Mouse (Mus musculus) cortical plate, adult 2 months (tissue): ENCODE measurements around the gene A630095N17Rik. TPM values are rescaled to one million over a fixed set of nuclear protein-coding genes. Genes with fewer than 3 reads are reported as not detected.

Experiments
- H3K27ac ChIP-seq: fragments of 200-500 bp; 2 replicates; pipeline ENCODE4 v1.5.1; 2012; ENCODE audit warnings: low read length, control low read depth, inconsistent platforms; ENCODE audit not compliant: insufficient read depth
- H3K4me1 ChIP-seq: fragments of 200-500 bp; 2 replicates; pipeline ENCODE4 v1.6.1; 2011; ENCODE audit warnings: low read length; ENCODE audit not compliant: control insufficient read depth, insufficient read depth
- H3K4me3 ChIP-seq: fragments of 200-500 bp; 2 replicates; pipeline ENCODE4 v1.5.1; 2011; ENCODE audit warnings: mild to moderate bottlenecking, low read length, control low read depth; ENCODE audit not compliant: insufficient read depth
- CTCF ChIP-seq: fragments of 200-500 bp; IDR thresholded peaks from 2 replicates; pipeline ENCODE4 v1.5.1; 2011; ENCODE audit warnings: mild to moderate bottlenecking, control low read depth, low read length; ENCODE audit not compliant: insufficient read depth; ENCODE audit errors: extremely low read depth
- POLR2A ChIP-seq: fragments of 200-500 bp; IDR thresholded peaks from 2 replicates; pipeline ENCODE4 v1.6.1; 2011; ENCODE audit warnings: mild to moderate bottlenecking, low read length, control low read depth; ENCODE audit not compliant: insufficient read depth; ENCODE audit errors: extremely low read depth
- polyA plus RNA-seq: library from polyadenylated mRNA; depleted of rRNA; stranded (reverse); fragments of >200 nt; gene quantifications from 2 replicates; pipeline ENCODE4 v1.2.3, GENCODE M21; 2012

The A630095N17Rik gene
- polyA plus RNA-seq, 1 experiment: not detected

DNA sequence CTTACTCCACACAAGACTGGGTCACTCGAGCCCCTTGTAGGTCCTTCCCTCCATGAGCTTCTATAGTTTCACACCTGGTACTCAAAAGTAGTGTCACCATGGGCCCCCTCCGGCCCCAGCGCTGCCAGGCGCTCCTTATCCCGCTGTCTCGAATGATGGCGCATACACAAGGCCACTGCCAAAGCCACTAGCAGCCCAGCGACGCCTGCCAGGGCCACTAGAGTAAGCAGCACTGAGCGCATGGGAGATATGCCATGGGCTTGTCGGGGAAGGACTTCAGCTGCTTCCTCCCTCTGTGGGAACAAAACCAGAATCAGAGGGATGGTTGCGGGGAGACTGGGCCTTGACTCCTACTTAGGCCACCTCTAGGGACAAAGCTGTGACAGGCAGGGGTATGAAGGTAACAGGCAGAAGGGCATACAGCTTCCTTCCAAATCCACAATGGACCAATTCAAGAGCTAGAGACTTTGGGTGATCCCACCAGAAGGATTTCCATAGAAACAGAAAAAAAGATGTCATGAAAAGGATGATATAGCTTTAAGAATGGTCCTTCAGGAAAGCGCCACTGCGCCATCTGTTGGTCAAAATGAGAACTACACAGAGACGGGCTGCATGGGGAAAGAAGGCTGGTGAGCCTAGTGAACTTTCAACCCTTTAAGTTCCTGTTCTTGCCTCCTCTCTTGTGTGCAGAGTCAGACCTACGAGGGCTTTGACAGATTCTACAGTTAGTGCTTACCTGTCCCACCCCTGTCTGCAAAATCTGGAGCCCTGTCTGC lies 22.1 kb upstream of the A630095N17Rik start:
- no peak overlapping the region for H3K27ac ChIP-seq
- peaks cover 4% of the 10 kb centered on the region; the same call in 1 of the 2 replicates for H3K4me1 ChIP-seq
- H3K4me3 ChIP-seq: no peak overlapping the region
- TF ChIP-seq POLR2A: no peak
- peak; percentile 84 for TF ChIP-seq CTCF

DNA sequence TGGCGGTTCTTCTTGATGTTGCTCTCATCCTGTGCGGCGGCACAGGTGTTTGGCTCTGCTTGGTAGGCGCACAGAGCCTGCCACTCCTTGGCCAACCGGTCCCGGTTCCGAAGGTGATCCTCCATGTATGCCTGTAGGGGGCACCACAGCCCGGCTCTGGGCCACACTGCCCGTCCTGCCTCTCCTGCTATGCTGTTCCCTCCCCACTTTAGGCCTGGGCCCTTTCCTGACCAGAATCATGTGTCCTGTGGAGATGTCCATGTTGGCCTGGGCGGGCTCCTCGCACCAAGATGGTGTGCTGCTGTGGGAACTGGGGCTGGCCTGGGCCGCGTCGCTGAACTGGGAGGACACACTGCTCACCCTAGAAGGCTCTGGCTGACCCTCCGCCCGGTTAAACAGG lies 21.1 kb upstream of the A630095N17Rik start:
- Histone ChIP-seq H3K27ac (no peak overlapping the region), H3K4me3 (no peak overlapping the region), H3K4me1 (peaks cover 4% of the 10 kb centered on the region)
- TF ChIP-seq POLR2A (no peak), CTCF (0 out of 2 replicates have a peak, but pooled peaks have one; percentile 9)

DNA sequence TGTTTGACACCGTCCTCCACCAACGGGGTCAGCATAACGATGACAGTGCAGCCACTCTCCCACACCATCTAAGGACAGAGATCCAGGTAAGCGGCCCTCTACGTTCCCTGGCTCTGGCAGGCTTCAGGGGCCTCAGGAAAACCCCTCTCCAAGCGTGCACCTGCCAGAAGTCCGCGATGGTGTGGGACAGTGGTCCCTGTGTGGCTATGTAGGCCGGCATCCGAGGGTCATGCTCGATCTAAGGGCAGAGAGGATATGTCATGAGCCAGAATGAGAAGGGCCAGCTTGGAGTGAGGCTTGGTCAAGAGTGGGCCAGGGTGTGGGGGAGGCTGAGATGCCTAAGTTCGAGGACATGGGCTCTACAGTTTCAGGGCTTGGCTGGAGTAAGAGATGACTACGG lies 20.4 kb upstream of the A630095N17Rik start:
- peaks cover 5% of the 10 kb centered on the region for H3K4me1 ChIP-seq
- TF ChIP-seq CTCF: no peak
- no peak for TF ChIP-seq POLR2A
- H3K4me3 ChIP-seq: no peak overlapping the region
- H3K27ac ChIP-seq: no peak overlapping the region

DNA sequence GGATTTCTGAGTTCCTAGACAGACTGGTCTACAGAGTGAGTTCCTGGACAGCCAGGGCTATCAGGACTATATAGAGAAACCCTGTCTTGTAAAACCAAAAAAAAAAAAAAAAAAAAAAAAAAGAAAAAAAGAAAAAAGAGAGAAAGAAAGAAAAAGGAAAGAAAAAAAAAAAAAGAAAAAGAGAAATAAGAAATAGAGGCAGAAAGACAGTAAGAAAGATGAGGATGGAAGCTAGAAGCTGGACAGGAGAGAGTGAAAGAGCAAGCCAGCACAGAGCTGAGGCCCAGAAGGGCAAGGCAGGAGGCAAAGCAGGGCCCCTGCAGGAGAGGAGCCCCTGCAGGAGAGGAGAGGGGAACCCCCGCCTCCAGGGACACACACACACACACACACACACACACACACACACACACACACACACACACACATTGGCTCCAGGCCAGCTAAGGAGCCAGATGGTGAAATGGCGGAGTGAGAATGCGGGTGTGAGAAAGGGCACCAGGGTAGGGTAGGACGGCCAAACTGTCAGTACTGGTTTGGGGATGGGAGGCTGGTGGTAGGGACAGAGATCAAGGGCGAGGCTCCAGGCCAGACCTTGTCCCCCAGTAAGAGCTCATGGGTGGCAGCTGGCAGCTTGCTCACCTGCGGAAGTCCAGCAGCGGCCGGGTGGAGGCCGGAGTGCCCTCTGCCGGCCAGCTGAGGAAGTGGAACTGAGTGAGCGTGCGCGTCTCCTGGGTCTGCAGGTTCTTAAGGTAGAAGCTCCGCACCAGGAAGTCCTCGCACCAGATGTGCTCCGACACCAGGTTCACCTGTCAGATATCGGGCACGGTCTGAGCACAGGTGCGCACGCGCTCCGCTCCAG lies 19.4 kb upstream of the A630095N17Rik start:
- TF ChIP-seq CTCF: peak; percentile 49
- no peak for TF ChIP-seq POLR2A
- Histone ChIP-seq H3K4me1 (peaks cover 5% of the 10 kb centered on the region), H3K4me3 (no peak overlapping the region), H3K27ac (0 out of 2 replicates have a peak overlapping the region, but pooled peaks have one; percentile 36)

DNA sequence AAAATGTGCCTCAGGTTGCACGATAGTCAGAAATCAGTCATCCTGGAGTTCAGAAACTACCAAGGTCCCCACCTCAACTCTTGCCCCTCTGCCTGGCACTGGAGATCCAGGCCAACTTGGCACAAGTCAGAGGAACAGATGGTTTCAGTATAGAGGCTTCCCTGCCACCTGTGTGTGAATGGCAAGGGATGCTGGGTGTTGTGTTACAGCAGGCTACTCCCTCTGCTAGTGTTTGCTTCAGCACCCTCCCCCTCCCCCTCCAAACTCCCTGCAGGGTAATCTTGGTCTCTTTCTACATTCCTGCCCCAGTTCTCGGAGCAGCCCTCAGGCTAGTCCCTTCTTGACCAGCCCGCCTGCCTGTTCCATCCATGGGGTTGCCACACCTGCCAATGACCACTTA lies 18.6 kb upstream of the A630095N17Rik start:
- Histone ChIP-seq H3K27ac (no peak overlapping the region), H3K4me3 (no peak overlapping the region), H3K4me1 (peaks cover 5% of the 10 kb centered on the region)
- TF ChIP-seq CTCF (no peak), POLR2A (no peak)

DNA sequence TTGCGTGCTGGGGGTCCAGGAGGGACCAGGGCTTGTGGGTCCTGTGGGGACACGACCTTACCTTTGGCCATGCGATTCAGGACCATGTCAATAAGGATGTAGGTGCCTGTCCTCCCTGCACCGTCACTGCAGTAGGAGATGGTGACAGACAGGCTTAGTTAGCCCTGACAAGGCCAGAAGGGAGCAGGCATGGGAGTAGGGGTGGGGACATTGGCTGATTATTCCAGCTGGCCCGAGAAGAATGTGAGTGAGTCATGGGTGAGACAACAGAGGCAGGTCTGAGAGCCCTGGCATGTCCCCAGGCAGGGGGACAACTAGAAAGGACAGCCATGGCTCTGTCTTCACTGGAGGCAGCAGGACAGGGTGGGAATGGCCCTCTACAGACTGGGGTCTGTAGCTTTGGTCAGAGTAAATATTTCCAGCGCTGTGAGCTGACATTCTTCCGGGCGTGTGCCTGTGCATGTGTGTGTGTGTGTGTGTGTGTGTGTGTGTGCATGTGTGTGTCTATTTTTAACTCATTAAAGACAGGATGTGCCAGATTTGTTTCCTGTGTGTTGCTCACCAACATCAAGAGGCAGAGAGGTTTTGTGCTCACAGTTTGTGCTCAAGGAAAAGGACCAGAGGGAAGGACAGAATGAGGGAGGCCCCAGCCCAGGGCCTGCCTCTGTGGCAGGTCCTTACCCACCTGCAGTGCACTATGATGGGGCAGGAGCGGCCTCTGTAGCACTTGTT lies 16.3 kb upstream of the A630095N17Rik start:
- TF ChIP-seq POLR2A (no peak), CTCF (no peak)
- peak overlapping the region; percentile 85 for H3K27ac ChIP-seq
- H3K4me3 ChIP-seq: no peak overlapping the region
- peaks cover 3% of the 10 kb centered on the region for H3K4me1 ChIP-seq

DNA sequence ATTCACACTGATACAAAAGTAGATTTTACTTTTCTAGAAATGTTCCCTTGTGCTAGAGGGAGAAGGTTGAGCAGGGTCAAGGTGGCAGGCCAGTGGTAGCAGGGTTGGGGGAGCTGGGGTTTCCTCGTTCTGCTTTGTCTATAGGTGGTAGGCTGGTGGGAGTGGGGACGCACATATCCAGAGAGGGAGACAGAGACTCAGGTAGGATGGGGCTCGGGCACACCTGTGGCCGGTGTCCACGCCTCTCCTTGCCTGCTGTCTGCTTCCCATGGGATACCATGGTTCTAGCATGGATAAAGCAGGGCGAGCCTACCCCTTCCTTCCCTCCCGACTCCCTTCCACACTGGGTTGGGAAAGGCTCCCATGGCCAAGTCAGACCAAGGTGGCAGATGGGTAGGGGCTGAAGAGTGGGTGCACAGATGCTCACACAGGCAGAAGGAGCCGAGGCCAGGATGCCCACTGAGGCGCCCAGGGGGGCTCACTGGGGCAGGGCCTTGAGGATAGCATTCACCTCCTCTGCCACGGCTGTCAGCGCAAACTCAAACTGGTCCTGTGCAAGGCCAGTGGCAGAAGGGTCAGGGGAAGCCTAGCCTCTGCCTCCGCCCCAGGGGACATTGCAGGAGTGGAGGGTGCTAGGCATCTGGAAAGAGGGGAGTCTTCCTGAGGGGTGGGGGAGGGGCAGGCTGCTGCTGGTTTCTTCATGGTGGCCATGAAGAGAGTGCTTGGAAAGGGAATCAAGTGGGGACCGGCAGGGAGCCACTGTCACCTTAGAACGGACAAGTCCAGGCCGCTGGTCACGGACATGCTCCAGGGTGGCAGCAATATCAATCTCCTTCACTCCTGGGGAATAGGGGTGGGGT lies 15.4 kb upstream of the A630095N17Rik start:
- Histone ChIP-seq H3K4me1 (peaks cover 3% of the 10 kb centered on the region), H3K4me3 (no peak overlapping the region), H3K27ac (peak overlapping the region; percentile 85)
- TF ChIP-seq CTCF: no peak
- no peak for TF ChIP-seq POLR2A

DNA sequence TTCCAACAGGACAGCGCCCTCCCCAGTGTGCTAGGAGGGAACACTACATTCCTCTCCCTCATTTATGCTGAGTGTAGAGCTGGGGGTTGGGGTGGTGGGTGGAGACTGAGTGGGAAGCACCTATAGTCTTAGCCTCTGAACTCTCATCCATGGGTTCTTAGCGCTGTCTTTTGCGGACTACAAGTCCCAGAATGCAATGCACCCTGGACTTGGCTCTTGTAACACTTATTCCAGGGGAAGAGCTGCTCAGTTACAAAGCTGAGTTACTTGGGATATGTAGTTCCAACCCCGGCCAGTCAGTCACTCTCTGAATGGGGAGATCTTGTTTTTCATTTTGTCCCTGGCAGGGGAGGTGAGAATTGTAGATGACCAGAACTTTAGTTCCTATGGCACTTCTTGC lies 12.9 kb upstream of the A630095N17Rik start:
- H3K27ac ChIP-seq: peak overlapping the region; percentile 32; the same call in 1 of the 2 replicates
- H3K4me1 ChIP-seq: peaks cover 2% of the 10 kb centered on the region
- TF ChIP-seq CTCF (no peak), POLR2A (no peak)
- H3K4me3 ChIP-seq: no peak overlapping the region
